Mouse (Mus musculus) adipocyte (in vitro differentiated cells): ENCODE results near the gene Pcx.

Experiments
- DNase-seq: peaks from one replicate; pipeline ENCODE4 v3.0.0-alpha.2; 2016; ENCODE audit warnings: low spot score

The Pcx gene

DNA sequence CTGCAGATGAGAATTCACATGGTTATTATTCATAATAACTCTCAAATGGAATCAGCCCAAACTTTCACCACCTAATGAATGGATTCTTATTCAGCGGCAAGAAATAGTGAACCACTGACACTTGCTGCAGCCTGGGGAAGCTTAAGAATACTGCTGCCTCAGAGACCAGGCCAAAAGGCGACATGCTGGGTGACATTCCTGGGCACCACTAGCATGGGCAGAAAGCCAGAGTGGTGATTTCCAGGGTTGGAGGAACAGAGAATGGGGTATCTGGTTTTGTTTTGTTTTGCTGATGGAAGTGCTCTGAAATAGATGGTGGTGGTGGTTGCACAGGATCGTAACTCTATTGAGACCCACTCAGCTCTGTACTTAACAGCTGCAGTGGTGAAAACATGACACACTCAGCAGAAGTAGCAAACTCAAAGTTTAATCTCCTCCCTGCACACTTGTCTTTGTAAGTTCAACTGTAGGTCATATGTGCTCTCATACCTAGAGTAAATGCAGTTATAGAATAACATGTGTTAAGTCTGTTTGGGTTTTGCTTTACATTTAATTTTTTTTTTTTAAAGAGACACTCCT lies 38.1 kb downstream of the Pcx start:
- DNase-seq = peak; percentile 58

DNA sequence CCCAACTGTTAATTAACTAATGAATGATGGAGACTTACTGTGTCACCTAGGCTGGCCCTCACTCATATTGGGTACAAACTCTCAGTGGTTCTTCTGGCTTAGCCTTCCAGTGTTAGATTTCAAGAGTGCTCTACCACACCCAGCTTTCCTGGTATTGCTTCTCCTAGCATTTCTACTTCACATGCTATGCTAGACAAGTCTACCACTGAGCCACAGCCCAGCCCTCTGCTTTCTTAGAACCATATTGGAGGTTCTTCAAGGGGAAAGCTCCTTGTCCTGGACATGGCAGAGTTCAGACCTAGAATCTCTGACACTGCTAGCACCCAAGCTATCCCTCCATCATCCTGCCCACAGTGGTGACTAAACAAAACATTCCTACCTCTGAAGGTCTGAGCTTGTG lies 44.0 kb downstream of the Pcx start:
- DNase-seq = no peak

DNA sequence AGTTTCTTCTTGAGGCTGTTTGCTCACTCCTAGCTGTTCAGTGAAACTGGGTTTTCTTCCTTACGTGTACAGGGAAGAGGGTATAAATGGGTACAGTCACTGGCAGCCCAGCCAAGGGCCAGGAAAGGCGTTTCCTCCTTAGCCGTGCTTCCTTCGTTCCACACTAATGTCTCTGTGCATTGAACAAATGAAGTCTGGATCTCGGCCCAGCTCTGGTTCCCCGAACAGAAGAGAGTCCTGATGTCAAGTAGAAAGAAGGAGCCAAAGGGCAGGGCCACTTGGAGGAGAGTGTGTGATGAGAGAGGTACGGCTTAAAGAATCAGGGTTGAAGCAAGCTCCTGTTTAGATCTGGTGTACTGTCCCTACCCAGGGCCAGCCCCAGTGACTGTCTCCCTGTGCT lies 44.8 kb downstream of the Pcx start:
- DNase-seq = peak; percentile 58

DNA sequence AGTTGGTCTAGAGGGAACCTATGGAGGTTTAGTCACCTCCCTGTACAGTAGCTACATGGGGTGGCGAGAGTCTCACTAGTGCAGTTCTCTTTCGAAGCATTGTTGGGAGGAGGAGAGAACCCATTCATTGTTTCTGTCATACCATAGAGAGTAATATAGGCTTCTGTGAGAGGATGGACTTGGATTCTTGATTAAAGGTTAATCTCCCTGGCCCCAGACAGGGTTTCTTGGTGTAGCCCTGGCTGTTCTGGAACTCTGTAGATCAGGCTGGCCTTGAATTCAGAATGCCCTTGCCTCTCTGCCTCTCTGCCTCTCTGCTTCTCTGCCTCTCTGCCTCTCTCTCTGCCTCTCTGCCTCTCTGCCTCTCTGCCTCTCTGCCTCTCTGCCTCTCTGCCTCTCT lies 46.5 kb downstream of the Pcx start:
- no peak for DNase-seq

DNA sequence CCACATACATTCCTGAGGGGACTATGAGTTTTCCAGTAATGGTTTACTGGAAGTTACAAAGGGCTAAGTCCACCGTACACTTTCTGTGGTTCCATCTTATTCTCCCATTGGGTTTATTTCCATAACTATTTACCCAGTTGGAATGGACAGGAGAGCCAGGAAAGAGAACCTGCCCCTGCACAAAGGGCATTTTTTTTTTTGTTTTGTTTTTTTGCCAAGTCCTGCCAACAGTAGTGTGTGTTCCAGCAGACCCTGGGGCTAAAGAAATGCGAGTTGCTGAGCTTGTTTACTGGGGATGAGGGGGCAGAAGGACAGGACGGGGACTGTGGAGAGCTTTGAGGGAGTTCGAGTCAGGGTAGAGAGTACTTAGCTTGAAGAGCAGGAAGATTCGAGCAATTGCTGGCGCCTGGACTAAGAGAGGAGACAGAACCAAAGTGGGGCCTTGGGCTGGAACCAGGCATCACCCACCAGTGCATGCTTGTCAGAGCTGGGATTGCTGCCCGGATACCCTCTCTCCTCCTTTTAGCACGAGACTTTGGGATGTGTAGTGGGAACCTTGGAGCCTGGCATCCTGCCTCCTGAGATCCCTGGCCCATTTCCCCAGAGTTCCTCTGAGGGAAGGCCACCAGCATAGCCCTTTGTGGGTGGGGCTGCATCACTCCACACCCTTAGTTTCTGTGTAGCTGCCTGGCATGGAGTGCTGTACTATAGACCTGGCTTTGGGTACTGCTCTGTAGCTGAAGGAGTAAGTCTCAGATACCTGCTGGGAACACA lies 47.7 kb downstream of the Pcx start:
- peak; percentile 91 for DNase-seq

DNA sequence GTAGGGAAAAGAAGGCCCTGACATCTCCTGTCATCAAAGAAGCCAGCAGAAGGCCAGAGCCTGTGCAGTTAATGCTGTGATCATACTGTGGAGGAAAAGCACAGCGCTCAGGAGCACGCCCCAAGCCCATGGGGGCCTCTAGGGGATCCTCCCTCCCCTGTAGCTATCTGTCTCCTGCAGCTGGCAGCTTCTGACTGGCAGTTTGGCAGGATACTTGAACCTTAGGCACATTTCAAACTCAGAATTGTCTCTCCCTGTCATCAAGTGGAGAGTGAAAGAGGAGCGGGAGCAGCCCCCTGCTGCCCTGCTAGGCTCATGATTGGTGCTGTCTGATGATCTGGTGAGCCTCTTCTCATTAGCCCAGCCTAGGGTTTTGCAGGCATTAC lies 48.3 kb downstream of the Pcx start:
- peak; percentile 93 for DNase-seq

DNA sequence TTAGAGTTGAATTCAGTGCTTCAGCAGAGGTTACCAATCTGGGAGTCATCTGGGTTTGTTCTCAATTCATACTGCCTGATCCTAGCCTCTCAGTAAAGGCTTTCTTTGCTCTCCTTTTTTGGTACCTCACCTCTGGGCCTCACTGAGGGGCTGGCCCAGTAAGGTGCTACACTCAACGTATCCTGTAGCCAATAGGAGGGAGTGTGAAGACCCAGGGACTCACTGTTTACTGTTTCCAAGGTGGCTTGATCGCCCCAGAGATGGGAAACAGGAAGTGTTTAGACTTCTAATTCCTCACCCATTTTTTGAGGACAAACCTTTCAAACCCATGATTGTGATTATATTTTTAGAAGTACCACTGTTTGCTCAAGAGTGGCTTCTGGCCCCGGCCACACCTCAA lies 48.7 kb downstream of the Pcx start:
- DNase-seq = no peak

DNA sequence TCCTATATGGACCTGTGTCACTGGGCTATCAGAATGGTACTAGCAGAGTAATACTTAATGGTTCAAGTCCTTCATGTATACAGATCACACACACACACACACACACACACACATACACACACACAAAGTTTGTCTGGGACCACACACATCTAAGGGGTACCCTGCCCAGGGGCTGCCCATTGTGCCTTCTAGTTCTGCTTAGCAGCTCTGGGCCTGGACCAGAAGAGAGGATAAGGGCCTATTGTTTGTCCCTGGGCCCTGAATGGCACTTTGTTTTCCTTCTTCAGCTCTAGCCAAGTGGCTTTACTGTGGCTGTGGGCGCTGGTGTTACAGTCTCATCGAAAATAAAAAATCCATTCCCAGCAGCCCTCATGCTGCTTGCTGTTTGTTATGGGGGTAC lies 49.3 kb downstream of the Pcx start:
- no peak for DNase-seq

DNA sequence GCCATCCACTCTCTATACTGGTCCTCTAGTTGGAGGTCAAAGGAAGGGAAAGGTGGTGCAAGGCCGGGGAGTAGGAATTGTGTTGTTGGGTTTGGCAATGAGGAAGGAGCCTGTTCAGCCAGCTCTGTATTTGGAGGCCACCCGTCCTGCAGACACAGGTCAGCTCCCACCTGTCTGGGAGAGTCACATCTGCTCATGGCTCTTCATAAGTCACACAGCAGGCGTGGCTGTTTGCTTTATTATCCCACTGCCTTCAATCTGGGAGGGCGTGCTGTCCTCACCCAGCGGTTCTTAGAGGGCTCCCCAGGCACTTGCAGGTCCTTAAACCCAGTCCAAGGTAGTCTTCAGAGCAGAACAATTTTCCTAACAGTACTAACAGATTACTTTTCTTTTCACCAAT lies 49.9 kb downstream of the Pcx start:
- no peak for DNase-seq

DNA sequence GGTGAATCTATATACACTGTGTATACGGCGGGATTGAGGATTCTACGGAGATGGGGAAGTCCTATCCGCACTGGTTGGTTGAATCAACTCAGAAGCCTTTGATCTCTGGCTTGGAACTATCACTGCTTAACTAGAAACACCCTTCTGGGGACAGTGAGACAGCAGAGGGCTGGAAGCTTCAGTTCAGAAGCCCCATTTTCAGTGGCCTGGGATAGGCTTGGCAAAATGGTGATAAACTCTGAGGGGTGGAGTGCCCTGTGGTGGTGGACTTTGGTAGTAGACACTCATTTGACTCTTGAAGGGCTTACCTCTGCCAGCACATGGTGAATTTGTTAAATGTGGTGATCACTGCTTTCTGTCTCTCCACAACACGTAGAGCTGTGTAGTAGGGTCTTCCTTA lies 55.4 kb downstream of the Pcx start:
- no peak for DNase-seq

DNA sequence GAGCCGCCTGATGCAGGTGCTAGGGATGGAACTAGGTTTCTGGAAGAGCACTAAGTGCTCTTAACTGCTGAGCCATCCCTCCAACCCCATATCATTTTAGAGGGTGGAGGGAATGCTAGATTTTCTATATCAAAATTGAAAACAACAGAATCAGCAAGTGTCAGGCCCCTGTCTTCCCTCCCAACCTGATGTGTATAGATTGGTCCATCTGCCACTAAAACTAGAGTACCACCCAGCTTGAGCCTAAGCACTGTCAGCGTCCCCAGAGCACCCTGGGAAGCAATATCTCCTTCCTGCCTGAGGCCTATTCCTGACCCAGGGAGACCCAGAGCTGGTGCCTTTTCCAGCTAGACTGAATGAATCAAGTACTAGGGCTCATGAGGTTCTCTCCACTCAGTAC lies 56.6 kb downstream of the Pcx start:
- DNase-seq = no peak

DNA sequence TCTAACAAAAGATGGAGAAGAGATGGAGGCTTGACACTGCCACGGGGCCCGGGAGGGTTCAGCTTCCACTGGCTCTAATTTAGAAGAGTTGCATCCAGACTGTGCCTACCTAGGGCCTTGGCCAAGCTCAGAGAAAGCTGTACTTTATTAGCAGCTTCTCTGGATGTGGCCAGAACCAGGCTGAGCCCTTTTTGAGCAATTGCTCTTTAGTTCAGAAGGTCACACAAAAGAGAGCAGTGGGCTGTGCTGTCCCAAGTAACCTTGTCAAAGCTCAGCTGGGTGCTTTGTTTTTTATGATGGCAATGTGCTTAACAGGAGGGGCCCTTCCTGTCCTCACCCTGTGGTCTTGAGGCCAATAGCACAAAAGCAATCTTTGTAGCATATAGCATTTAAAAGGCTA lies 57.4 kb downstream of the Pcx start:
- DNase-seq = no peak

DNA sequence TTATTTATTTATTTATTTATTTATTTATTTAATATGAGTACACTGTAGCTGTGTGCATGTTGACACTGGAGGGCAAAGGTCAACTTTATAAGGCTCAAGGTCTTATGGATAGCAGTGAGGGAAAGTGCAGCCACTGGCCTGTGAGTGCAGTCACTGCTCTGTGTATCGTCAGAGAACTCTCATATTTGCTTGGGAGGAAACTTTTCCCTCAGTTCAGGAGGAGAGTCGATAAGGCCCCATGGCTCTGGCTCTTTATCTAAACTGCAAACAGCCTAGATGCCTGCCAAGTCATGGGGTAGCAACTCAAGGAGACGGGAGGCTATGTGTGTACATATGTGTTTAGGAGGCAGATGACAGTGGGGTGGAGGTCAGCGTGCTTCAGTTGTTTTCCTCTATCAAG lies 58.6 kb downstream of the Pcx start:
- peak; percentile 71 for DNase-seq

DNA sequence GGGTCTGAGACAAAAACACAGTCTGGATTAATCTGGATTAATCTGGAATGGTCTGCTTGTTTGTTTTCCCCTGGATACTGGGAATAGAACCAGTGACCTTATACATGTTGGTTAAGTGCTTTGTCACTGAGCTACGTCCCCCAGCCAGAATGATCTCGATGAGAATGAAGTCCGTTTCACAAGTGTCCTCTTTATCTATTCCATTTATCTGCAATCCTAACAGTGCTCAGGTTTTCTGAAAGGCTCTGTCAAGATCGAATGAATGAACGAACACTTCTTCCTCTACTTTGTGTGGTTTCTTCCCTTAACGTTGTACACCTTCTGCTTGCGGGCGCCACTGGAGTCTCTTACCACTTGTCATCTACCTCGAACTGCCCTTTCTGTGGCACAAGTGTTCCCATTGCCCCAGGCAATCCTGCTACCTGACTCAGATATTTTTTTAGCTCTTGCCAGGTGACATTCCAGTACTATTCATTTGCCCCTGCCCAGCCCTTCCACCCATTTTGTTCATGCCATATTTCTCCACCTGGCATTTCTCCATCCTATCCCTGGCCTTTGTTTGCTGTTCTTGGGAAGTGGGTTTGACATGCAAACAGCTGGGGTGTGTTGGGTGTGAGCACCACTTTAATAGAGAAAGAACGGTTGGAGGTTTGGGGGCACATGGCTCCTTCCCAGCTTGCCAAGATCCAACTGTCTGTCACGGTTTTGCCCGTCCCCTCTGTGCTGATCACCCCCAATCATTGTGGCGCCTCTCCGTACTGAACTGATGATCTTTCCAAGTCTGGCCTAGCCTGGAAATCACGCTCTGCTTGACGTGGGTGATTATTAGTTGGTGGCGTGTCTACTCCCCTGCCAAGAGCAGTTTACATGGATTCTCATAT lies 59.3 kb downstream of the Pcx start:
- DNase-seq = no peak

DNA sequence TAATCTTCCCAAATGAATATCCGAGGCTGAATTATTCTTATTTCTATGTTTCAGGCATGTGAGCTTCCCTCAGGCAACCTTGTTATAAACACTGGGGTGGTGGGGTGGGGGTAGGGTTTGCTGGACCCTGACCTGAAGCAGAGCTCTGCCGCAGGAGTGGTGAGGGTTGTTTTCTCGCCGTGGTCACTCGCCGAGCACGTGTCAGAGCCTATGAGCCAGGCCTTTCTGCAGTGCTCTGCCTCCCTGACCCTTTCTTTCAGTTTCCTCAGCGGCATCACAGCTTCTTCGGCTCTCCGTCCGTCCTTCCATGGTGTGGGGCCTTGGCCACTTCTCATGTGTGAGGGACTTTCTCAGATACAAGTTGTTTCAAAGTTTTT lies 60.0 kb downstream of the Pcx start:
- DNase-seq = no peak

DNA sequence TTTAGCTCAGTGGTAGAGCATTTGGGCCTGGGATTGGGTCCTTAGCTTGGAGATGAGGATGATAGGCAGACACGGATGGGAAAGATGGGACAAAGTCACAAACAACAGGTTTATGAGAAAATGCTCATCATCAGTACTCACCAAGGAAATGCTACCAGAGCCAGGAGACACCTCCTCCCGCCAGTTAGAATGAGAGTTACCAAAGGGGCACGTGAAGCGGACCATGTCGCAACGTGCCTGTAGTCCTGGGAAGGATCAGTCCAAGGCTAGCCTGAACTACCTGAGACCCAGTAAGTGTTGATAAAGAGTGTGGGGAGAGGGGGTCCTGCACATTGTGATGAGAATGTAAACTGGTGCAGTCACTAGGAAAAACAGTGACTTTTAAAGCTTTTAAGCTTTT lies 60.5 kb downstream of the Pcx start:
- no peak for DNase-seq

DNA sequence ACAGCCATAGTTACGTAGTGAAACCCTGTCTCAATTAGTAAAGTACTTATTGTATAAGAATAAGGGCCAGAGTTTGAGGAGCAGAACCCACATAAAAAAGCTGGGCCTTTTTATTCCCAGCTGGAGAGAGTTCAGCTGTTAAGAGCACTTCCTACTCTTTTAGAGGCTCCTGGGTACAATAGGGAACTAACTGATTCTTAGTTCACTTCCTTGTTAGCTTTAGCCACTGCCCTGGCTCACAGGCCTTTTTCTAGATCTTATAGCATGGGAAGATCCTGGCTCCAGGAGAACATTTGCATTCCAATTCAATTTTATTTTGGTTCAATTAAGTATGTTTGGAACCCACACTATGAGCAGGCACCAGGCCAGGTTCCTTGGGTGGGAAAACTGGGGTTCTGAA lies 61.4 kb downstream of the Pcx start:
- DNase-seq = no peak

DNA sequence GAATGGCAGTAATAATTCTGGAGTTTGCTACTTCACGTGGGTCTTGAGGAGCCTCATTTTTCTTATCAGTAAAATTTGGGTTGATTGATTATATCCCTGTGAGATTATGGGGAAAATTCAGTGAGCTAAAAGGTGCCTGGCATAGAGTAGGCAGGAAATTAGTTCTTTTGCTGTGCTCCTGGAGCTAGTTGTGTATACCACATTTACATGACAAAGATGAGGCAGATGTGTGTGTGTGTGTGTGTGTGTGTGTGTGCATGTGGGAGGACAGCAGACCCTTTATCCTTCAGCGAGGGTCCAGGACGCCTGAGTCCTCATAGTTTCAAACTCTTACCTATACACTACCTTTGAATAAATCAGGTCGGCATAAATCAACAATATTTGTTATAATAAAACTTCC lies 61.8 kb downstream of the Pcx start:
- DNase-seq = no peak

DNA sequence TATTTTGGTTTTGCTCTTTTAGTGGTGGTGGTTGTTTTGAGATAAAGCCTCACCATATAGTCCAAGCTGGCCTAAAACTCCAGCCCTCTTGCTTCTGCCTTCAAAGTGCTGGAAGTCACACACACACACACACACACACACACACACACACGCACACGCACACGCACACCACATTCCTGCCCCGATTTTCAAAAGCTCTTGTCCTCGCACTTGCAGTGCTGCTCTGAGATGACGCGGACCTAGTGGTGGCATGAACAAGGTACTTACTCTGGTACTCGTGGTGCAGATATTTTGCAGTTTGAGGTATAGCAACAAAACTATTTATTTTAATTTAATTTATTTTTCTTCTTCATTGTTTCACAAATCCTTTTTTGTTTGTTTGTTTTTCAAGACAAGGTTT lies 62.2 kb downstream of the Pcx start:
- DNase-seq = no peak

DNA sequence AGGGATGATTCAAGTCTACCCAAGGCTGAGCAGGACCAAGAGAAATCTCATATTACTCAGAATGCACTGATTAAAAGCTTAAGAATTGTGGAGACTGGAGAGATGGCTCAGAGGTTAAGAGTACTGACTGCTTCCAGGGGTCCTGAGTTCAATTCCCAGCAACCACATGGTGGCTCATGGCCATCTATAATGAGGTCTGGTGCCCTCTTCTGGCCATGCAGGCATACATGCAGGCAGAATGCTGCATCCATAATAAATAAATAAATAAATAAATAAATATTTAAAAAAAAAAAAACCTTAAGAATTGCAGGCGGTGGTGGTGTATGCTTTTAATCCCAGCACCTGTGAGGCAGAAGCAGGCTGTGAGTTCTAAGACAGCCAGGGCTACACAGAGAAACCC lies 63.0 kb downstream of the Pcx start:
- DNase-seq = no peak

DNA sequence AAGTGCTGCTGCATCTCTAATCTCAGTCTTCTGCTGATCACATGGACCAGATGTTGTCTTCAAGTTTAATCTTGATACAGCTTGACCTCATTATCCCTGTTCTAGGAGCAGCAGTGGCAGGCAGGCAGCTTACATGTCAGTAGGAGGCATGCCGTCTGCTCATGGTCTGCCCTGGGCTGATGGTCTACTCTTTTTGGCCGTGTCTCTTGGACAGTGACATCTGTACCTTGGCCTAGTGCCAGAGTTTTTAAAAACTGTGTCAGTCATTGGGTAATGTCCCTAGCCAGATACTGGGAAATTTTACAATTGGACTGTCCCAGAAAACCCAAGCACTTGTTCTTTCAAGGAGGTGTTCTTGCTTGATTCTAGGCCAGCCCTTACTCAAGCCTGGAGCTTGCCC lies 68.5 kb downstream of the Pcx start:
- peak; percentile 92 for DNase-seq

DNA sequence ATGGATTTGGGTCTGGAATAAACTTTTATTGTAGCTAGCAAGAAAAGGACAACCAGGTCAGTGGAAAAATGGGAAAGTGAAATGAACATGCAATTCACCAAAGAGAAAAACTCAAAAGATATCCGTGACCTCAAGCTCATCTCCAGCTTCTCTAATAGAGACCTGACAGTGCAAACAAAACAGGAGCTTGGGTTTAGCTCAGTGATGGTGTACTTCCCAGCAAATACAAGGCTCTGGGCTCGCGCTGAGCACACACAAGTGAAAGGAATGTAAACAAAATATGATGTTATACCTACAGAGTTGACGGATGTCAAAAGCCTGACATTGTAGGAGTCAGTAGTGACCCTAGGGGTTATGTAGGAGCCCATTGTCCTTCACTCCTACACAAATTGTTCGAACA lies 69.0 kb downstream of the Pcx start:
- no peak for DNase-seq

DNA sequence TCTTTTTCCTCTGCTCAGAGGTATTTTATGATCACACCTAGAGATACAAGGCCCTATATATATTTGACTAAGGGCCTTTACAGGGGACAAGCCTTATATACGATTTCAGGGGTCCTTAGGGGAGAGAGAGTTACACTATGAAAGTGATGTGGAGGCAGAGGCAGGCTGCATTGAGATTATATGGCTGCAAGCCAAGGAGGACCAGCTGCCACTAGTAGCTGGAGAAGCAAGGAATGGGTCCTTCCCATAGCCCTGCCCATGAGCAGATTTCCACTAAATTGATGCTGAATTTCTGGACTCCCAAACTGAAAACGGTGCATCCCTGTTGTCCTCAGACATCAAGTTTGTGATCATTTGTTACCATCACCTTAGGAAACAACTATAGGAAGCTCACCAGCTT lies 73.6 kb downstream of the Pcx start:
- DNase-seq = no peak
